Mouse (Mus musculus) small intestine, adult 2 months (tissue): Measurements from ENCODE around the gene Fam3c.

Experiments used
- CTCF ChIP-seq: fragments of 200-500 bp; IDR thresholded peaks from 2 replicates; pipeline ENCODE4 v1.5.1; 2012; ENCODE audit warnings: low read depth, mild to moderate bottlenecking, control low read depth, inconsistent platforms, low read length, moderate library complexity, mixed read lengths; ENCODE audit not compliant: insufficient replicate concordance, insufficient read length; ENCODE audit errors: extremely low read depth
- POLR2A ChIP-seq: fragments of 200-500 bp; IDR thresholded peaks from 2 replicates; pipeline ENCODE4 v1.6.1; 2012; ENCODE audit warnings: low read depth, mild to moderate bottlenecking, control low read depth, inconsistent platforms, low read length, moderate library complexity

GRCm38 (mm10) chr6:22403317-22403716 lies 47.3 kb upstream of the Fam3c start:
- TF ChIP-seq CTCF (no peak), POLR2A (no peak)
